Mouse (Mus musculus): ENCODE results near the gene Knstrn.

DNA sequence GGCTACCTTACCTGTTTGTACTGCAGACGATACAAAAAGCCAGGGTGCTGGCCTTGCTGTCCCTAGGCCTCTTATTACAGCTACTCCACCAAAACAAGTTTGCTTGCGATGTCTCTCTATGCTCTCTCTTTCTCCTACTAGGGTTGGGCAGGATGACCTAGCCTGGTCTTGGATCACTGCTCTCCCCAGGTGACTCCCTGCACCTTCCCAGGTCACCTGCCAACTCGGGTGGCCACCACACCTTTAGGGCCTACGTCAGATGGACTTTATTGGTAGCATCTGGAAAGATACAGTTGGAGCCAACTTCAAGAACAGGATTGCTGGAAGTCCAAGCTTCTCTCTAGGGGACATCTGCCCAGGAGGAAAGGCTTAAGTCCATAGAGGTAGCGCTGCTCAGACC lies 48.9 kb upstream of the Knstrn start:
- TF ChIP-seq KAT2A (conservative IDR thresholded peaks at IDR 0.05; ENCODE audit: low read depth, low read length) (no peak), USF1 (IDR thresholded peaks at IDR 0.05; ENCODE audit: low read depth, low read length) (no peak), EP300 (IDR thresholded peaks at IDR 0.05; ENCODE audit: low read depth in 1 of 2, low read length in 2 of 2) (no peak), POLR2AphosphoS2 (IDR thresholded peaks at IDR 0.05; ENCODE audit: low read length) (no peak), CTCF (IDR thresholded peaks at IDR 0.05 in 2 of 3, conservative IDR thresholded peaks at IDR 0.05 in 1 of 3; ENCODE audit: control insufficient read depth in 1 of 3, insufficient read depth in 1 of 3, low read depth in 2 of 3, low read length in 3 of 3, poor library complexity in 1 of 3, severe bottlenecking in 1 of 3) (no peak; a peak in 1 of 6 replicates), JUND (IDR thresholded peaks at IDR 0.05; ENCODE audit: low read depth, low read length) (no peak), MAX (IDR thresholded peaks at IDR 0.05; ENCODE audit: low read length) (no peak), USF2 (IDR thresholded peaks at IDR 0.05; ENCODE audit: borderline replicate concordance in 1 of 2, insufficient read depth in 1 of 2, low read depth in 1 of 2, low read length in 2 of 2) (no peak), POLR2A (IDR thresholded peaks at IDR 0.05; ENCODE audit: control insufficient read depth in 1 of 2, insufficient read depth in 1 of 2, low read depth in 1 of 2, low read length in 2 of 2, poor library complexity in 1 of 2) (no peak)

Measured in MEL (cell line).